Mouse (Mus musculus) intestine, embryonic 15.5 days (tissue): ENCODE data around the gene Bckdhb. TPM values are rescaled to one million over a fixed set of nuclear protein-coding genes. Genes with fewer than 3 reads are reported as not detected.
"Not testable (repeated sequence)": the region's sequence is repeated elsewhere in the genome, so short reads cannot be mapped to it uniquely, and the experiment has no call there.

Source experiments
- ATAC-seq: fragments of 200-750 bp; cut with Nextera tagmentation; 2 replicates; pipeline ENCODE4 v1.8.0; 2017; ENCODE audit warnings: moderate TSS enrichment, moderate library complexity
- H3K27ac ChIP-seq: fragments of 300-500 bp; sonication (generic); 2 replicates; pipeline ENCODE4 v1.5.1; 2015; ENCODE audit warnings: mild to moderate bottlenecking, inconsistent platforms
- H3K27me3 ChIP-seq: fragments of 300-500 bp; sonication (generic); replicated peaks from 2 replicates; pipeline ENCODE4 v1.6.1; 2015; ENCODE audit warnings: inconsistent platforms
- H3K36me3 ChIP-seq: fragments of 300-500 bp; sonication (generic); 2 replicates; pipeline ENCODE4 v1.6.1; 2015; ENCODE audit warnings: inconsistent platforms
- H3K4me1 ChIP-seq: fragments of 300-500 bp; sonication (generic); replicated peaks from 2 replicates; pipeline ENCODE4 v1.6.1; 2015; ENCODE audit warnings: inconsistent platforms
- H3K4me2 ChIP-seq: fragments of 300-500 bp; sonication (generic); replicated peaks from 2 replicates; pipeline ENCODE4 v1.6.1; 2015; ENCODE audit warnings: mild to moderate bottlenecking, inconsistent platforms
- H3K4me3 ChIP-seq: fragments of 300-500 bp; sonication (generic); replicated peaks from 2 replicates; pipeline ENCODE4 v1.5.1; 2015; ENCODE audit warnings: inconsistent platforms
- H3K9ac ChIP-seq: fragments of 300-500 bp; sonication (generic); 2 replicates; pipeline ENCODE4 v1.6.1; 2015; ENCODE audit warnings: inconsistent platforms
- H3K9me3 ChIP-seq: fragments of 300-500 bp; sonication (generic); 2 replicates; pipeline ENCODE4 v1.6.1; 2016; ENCODE audit warnings: inconsistent platforms
- WGBS: fragments of 180-500 bp; shearing (Covaris S2); methylation state at CpG from one replicate; pipeline ENCODE4 v1.1.7; 2015; 5-methylcytosine and 5-hydroxymethylcytosine counted together
- polyA plus RNA-seq: library from polyadenylated mRNA; unstranded; fragments of >200 nt; fragmentation: Nextera tagmentation; extraction: Ambion mirVana; gene quantifications from 2 replicates; pipeline ENCODE4 v1.2.1, GENCODE M21; 2015

Bckdhb gene
- polyA plus RNA-seq, 1 experiment from 2014 or later = 39.5 TPM

GRCm38 (mm10) chr9:83973467-83973866 lies 48.5 kb downstream of the Bckdhb start:
- no peaks in the 10 kb centered on the region for H3K4me1 ChIP-seq
- no peak overlapping the region for H3K27ac ChIP-seq
- no peaks in the 10 kb centered on the region for H3K9me3 ChIP-seq
- H3K27me3 ChIP-seq = no peaks in the 10 kb centered on the region
- no peak overlapping the region for H3K4me2 ChIP-seq
- no peak overlapping the region for H3K9ac ChIP-seq
- 80% methylated on average over 2 of the region's 2 CpGs for WGBS
- no peak overlapping the region for H3K4me3 ChIP-seq
- no peak for ATAC-seq
- H3K36me3 ChIP-seq = no peaks in the 10 kb centered on the region

GRCm38 (mm10) chr9:83975811-83976210 lies 50.9 kb downstream of the Bckdhb start:
- no peak overlapping the region for H3K4me3 ChIP-seq
- no peaks in the 10 kb centered on the region for H3K27me3 ChIP-seq
- no peaks in the 10 kb centered on the region for H3K36me3 ChIP-seq
- no peak for ATAC-seq
- H3K4me2 ChIP-seq = no peak overlapping the region
- H3K9me3 ChIP-seq = no peaks in the 10 kb centered on the region
- no peaks in the 10 kb centered on the region for H3K4me1 ChIP-seq
- no peak overlapping the region for H3K9ac ChIP-seq
- no peak overlapping the region for H3K27ac ChIP-seq
- 48% methylated on average over 2 of the region's 2 CpGs for WGBS

GRCm38 (mm10) chr9:83981234-83981633 lies 56.3 kb downstream of the Bckdhb start:
- no peak for ATAC-seq
- Histone ChIP-seq H3K36me3 (no peaks in the 10 kb centered on the region), H3K4me3 (no peak overlapping the region), H3K27ac (no peak overlapping the region), H3K9ac (no peak overlapping the region), H3K27me3 (no peaks in the 10 kb centered on the region), H3K4me1 (no peaks in the 10 kb centered on the region), H3K4me2 (no peak overlapping the region), H3K9me3 (no peaks in the 10 kb centered on the region)
- 81% methylated on average over 7 of the region's 7 CpGs for WGBS

GRCm38 (mm10) chr9:84008961-84009360 lies 84.0 kb downstream of the Bckdhb start:
- Histone ChIP-seq H3K4me3 (no peak overlapping the region), H3K36me3 (no peaks in the 10 kb centered on the region), H3K9ac (no peak overlapping the region), H3K4me2 (no peak overlapping the region), H3K27ac (no peak overlapping the region), H3K27me3 (no peaks in the 10 kb centered on the region), H3K4me1 (no peaks in the 10 kb centered on the region), H3K9me3 (no peaks in the 10 kb centered on the region)
- WGBS = 82% methylated on average over 2 of the region's 2 CpGs
- no peak for ATAC-seq

GRCm38 (mm10) chr9:84011146-84011545 lies 86.2 kb downstream of the Bckdhb start:
- Histone ChIP-seq H3K9ac (no peak overlapping the region), H3K4me3 (no peak overlapping the region), H3K4me1 (no peaks in the 10 kb centered on the region), H3K9me3 (no peaks in the 10 kb centered on the region), H3K27ac (no peak overlapping the region), H3K4me2 (no peak overlapping the region), H3K36me3 (no peaks in the 10 kb centered on the region), H3K27me3 (no peaks in the 10 kb centered on the region)
- no peak for ATAC-seq

GRCm38 (mm10) chr9:84018141-84018540 lies 93.2 kb downstream of the Bckdhb start:
- WGBS = 86% methylated on average over 8 of the region's 8 CpGs
- not testable (repeated sequence) for ATAC-seq

GRCm38 (mm10) chr9:84019627-84020026 lies 94.7 kb downstream of the Bckdhb start:
- Histone ChIP-seq H3K9me3 (no peaks in the 10 kb centered on the region), H3K36me3 (no peaks in the 10 kb centered on the region), H3K4me3 (no peak overlapping the region), H3K27ac (no peak overlapping the region), H3K4me2 (no peak overlapping the region), H3K27me3 (no peaks in the 10 kb centered on the region), H3K9ac (no peak overlapping the region), H3K4me1 (no peaks in the 10 kb centered on the region)
- ATAC-seq = 0 out of 2 replicates have a peak, but pooled peaks have one; percentile 53
- 74% methylated on average over 2 of the region's 2 CpGs for WGBS

More at GRCm38 (mm10) chr9:84018141-84018540, 93.2 kb downstream of the Bckdhb start:
- H3K9me3 ChIP-seq, H3K4me2 ChIP-seq, H3K36me3 ChIP-seq, H3K4me1 ChIP-seq, H3K27me3 ChIP-seq, H3K27ac ChIP-seq, H3K4me3 ChIP-seq, H3K9ac ChIP-seq: not testable (repeated sequence)

GRCm38 (mm10) chr9:84021189-84021588 lies 96.2 kb downstream of the Bckdhb start:
- WGBS = 68% methylated on average over 6 of the region's 6 CpGs
- Histone ChIP-seq H3K9ac (no peak overlapping the region), H3K27me3 (no peaks in the 10 kb centered on the region), H3K27ac (no peak overlapping the region), H3K4me3 (no peak overlapping the region), H3K36me3 (no peaks in the 10 kb centered on the region), H3K4me1 (no peaks in the 10 kb centered on the region), H3K4me2 (no peak overlapping the region), H3K9me3 (no peaks in the 10 kb centered on the region)
- no peak for ATAC-seq

- Histone ChIP-seq H3K27me3 (no peaks in the 10 kb centered on the region), H3K4me2 (no peak overlapping the region), H3K9me3 (no peaks in the 10 kb centered on the region), H3K4me1 (no peaks in the 10 kb centered on the region), H3K36me3 (no peaks in the 10 kb centered on the region), H3K4me3 (no peak overlapping the region), H3K27ac (no peak overlapping the region), H3K9ac (no peak overlapping the region)
- ATAC-seq = no peak
- whole genome bisulfite sequencing = 73% methylated on average over 2 of the region's 2 CpGs
These were observed 103.2 kb downstream of the Bckdhb start for GRCm38 (mm10) chr9:84028120-84028519.

- 50% methylated on average over 6 of the region's 6 CpGs for WGBS
These were observed 105.8 kb downstream of the Bckdhb start for GRCm38 (mm10) chr9:84030691-84031290.

GRCm38 (mm10) chr9:84031406-84031805 lies 106.5 kb downstream of the Bckdhb start:
- H3K4me3 ChIP-seq = no peak overlapping the region
- H3K9me3 ChIP-seq = no peaks in the 10 kb centered on the region
- no peaks in the 10 kb centered on the region for H3K4me1 ChIP-seq
- H3K27ac ChIP-seq = no peak overlapping the region
- H3K27me3 ChIP-seq = no peaks in the 10 kb centered on the region
- no peaks in the 10 kb centered on the region for H3K36me3 ChIP-seq
- WGBS = 82% methylated on average over 6 of the region's 6 CpGs
- H3K4me2 ChIP-seq = no peak overlapping the region
- no peak overlapping the region for H3K9ac ChIP-seq
- ATAC-seq = no peak

More at GRCm38 (mm10) chr9:84030691-84031290, 105.8 kb downstream of the Bckdhb start:
- H3K9ac ChIP-seq = no peak overlapping the region
- no peak overlapping the region for H3K4me3 ChIP-seq
- no peaks in the 10 kb centered on the region for H3K36me3 ChIP-seq
- no peak overlapping the region for H3K4me2 ChIP-seq
- no peaks in the 10 kb centered on the region for H3K27me3 ChIP-seq
- no peaks in the 10 kb centered on the region for H3K4me1 ChIP-seq
- H3K9me3 ChIP-seq = no peaks in the 10 kb centered on the region
- 0 out of 2 replicates have a peak, but pooled peaks have one; percentile 45 for ATAC-seq
- H3K27ac ChIP-seq = no peak overlapping the region

- H3K27ac ChIP-seq = no peak overlapping the region
- no peak overlapping the region for H3K4me3 ChIP-seq
- H3K9ac ChIP-seq = no peak overlapping the region
- H3K4me2 ChIP-seq = no peak overlapping the region
- no peaks in the 10 kb centered on the region for H3K27me3 ChIP-seq
- H3K36me3 ChIP-seq = no peaks in the 10 kb centered on the region
- H3K4me1 ChIP-seq = no peaks in the 10 kb centered on the region
- ATAC-seq = no peak
- 47% methylated on average over 19 of the region's 19 CpGs for WGBS
- H3K9me3 ChIP-seq = no peaks in the 10 kb centered on the region
These were observed 107.9 kb downstream of the Bckdhb start for GRCm38 (mm10) chr9:84032669-84033341.

- Histone ChIP-seq H3K4me2 (no peak overlapping the region), H3K4me3 (no peak overlapping the region), H3K9ac (no peak overlapping the region), H3K27ac (no peak overlapping the region), H3K27me3 (no peaks in the 10 kb centered on the region), H3K9me3 (no peaks in the 10 kb centered on the region), H3K4me1 (no peaks in the 10 kb centered on the region), H3K36me3 (no peaks in the 10 kb centered on the region)
- WGBS = 83% methylated on average over 8 of the region's 8 CpGs
- no peak for ATAC-seq
These were observed 111.1 kb downstream of the Bckdhb start for GRCm38 (mm10) chr9:84036046-84036445.
